Mouse (Mus musculus) liver, adult 2 months (tissue): ENCODE data around the gene Ggps1.

Experiments used
- CTCF ChIP-seq: fragments of 200-500 bp; IDR thresholded peaks from 2 replicates; pipeline ENCODE4 v1.5.1; 2011; ENCODE audit warnings: low read depth, low read length, control low read depth
- POLR2A ChIP-seq: fragments of 200-500 bp; IDR thresholded peaks from 2 replicates; pipeline ENCODE4 v1.6.1; 2011; ENCODE audit warnings: low read length, control low read depth; ENCODE audit not compliant: insufficient read depth; ENCODE audit errors: extremely low read depth

DNA sequence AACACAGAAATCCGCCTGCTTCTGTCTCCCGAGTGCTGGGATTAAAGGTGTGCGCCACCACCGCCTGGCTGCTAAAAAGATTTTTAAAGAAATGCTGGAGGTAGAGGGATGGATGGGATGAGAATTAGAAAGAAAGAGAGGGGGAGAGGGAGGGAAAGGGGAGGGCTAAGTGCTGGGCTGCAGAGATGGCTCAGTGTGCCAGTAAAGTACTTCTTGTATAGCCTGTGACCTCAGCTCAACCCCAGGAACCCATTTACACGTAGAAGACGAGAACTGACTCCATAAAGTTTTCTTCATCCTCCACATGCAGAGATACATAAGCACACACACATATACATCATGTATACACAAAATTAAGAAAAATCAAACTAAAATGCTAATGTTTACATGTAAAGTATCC, 37.7 kb downstream of the Ggps1 start:
- TF ChIP-seq CTCF (no peak), POLR2A (no peak)
